Mouse (Mus musculus) intestine, postnatal 0 days (tissue): ENCODE measurements around the gene Atoh7. TPM values are rescaled to one million over a fixed set of nuclear protein-coding genes. Genes with fewer than 3 reads are reported as not detected.

Source experiments
- ATAC-seq: fragments of 200-750 bp; cut with Nextera tagmentation; 2 replicates; pipeline ENCODE4 v1.8.0; 2017; ENCODE audit warnings: mild to moderate bottlenecking, moderate TSS enrichment, moderate library complexity
- H3K27ac ChIP-seq: fragments of 300-500 bp; sonication (generic); 2 replicates; pipeline ENCODE4 v1.5.1; 2014; ENCODE audit warnings: mild to moderate bottlenecking, low read depth, low read length, moderate library complexity
- H3K27me3 ChIP-seq: fragments of 300-500 bp; sonication (generic); replicated peaks from 2 replicates; pipeline ENCODE4 v1.6.1; 2014; ENCODE audit warnings: low read length, mixed read lengths; ENCODE audit not compliant: control insufficient read depth, insufficient read depth
- H3K36me3 ChIP-seq: fragments of 300-500 bp; sonication (generic); 2 replicates; pipeline ENCODE4 v1.6.1; 2014; ENCODE audit warnings: mild to moderate bottlenecking, moderate library complexity; ENCODE audit not compliant: control insufficient read depth, insufficient read depth
- H3K4me1 ChIP-seq: fragments of 300-500 bp; sonication (generic); replicated peaks from 2 replicates; pipeline ENCODE4 v1.6.1; 2014; ENCODE audit warnings: antibody characterized with exemption, low read length, mixed read lengths; ENCODE audit not compliant: control insufficient read depth, insufficient read depth
- H3K4me2 ChIP-seq: fragments of 300-500 bp; sonication (generic); replicated peaks from 2 replicates; pipeline ENCODE4 v1.6.1; 2014; ENCODE audit warnings: low read depth, mild to moderate bottlenecking, moderate library complexity
- H3K4me3 ChIP-seq: fragments of 300-500 bp; sonication (generic); 2 replicates; pipeline ENCODE4 v1.5.1; 2014; ENCODE audit warnings: low read depth, low read length
- H3K9ac ChIP-seq: fragments of 300-500 bp; sonication (generic); 2 replicates; pipeline ENCODE4 v1.6.1; 2014; ENCODE audit warnings: mild to moderate bottlenecking, low read depth, low read length
- H3K9me3 ChIP-seq: fragments of 300-500 bp; sonication (generic); 2 replicates; pipeline ENCODE4 v1.6.1; 2016; ENCODE audit warnings: mixed run types; ENCODE audit not compliant: control insufficient read depth
- CTCF ChIP-seq: sonication (generic); IDR thresholded peaks from 2 replicates; pipeline ENCODE4 v1.5.1; 2016; ENCODE audit warnings: low read depth, mild to moderate bottlenecking, control low read depth, antibody characterized with exemption, moderate library complexity
- WGBS: fragments of 180-500 bp; shearing (Covaris S2); extraction: QIAGEN DNeasy Blood & Tissue Kit; methylation state at CpG from one replicate; pipeline ENCODE4 v1.1.7; 2014; 5-methylcytosine and 5-hydroxymethylcytosine counted together
- polyA plus RNA-seq: library from polyadenylated mRNA; unstranded; fragments of >200 nt; fragmentation: Nextera tagmentation; extraction: Ambion mirVana; gene quantifications from 2 replicates; pipeline ENCODE4 v1.2.1, GENCODE M21; 2015

Gene Atoh7
- polyA plus RNA-seq, 1 experiment from 2014 or later, result not detected

GRCm38 (mm10) chr10:63121961-63122360 lies 22.5 kb downstream of the Atoh7 start:
- Histone ChIP-seq H3K9me3 (no peaks in the 10 kb centered on the region), H3K4me3 (no peak overlapping the region), H3K27me3 (no peaks in the 10 kb centered on the region), H3K9ac (no peak overlapping the region), H3K4me1 (no peaks in the 10 kb centered on the region), H3K36me3 (no peaks in the 10 kb centered on the region), H3K4me2 (no peak overlapping the region), H3K27ac (no peak overlapping the region)
- WGBS, result 86% methylated on average over 14 of the region's 14 CpGs
- ATAC-seq, result no peak
- TF ChIP-seq CTCF, result no peak

GRCm38 (mm10) chr10:63122516-63122915 lies 23.1 kb downstream of the Atoh7 start:
- Histone ChIP-seq H3K27me3 (no peaks in the 10 kb centered on the region), H3K9me3 (no peaks in the 10 kb centered on the region), H3K4me3 (no peak overlapping the region), H3K9ac (no peak overlapping the region), H3K4me2 (0 out of 2 replicates have a peak overlapping the region, but pooled peaks have one; percentile 17), H3K4me1 (no peaks in the 10 kb centered on the region), H3K36me3 (no peaks in the 10 kb centered on the region), H3K27ac (no peak overlapping the region)
- WGBS, result 26% methylated on average over 8 of the region's 8 CpGs
- ATAC-seq, result peak; percentile 77
- TF ChIP-seq CTCF, result no peak

- H3K9ac ChIP-seq, result no peak overlapping the region
- no peak overlapping the region for H3K4me2 ChIP-seq
- ATAC-seq, result no peak
- no peak overlapping the region for H3K4me3 ChIP-seq
- no peak for TF ChIP-seq CTCF
- WGBS, result 85% methylated on average over 8 of the region's 8 CpGs
- H3K36me3 ChIP-seq, result no peaks in the 10 kb centered on the region
- H3K9me3 ChIP-seq, result no peaks in the 10 kb centered on the region
- H3K27me3 ChIP-seq, result no peaks in the 10 kb centered on the region
- no peaks in the 10 kb centered on the region for H3K4me1 ChIP-seq
- no peak overlapping the region for H3K27ac ChIP-seq
Measured at GRCm38 (mm10) chr10:63123141-63123540, 23.7 kb downstream of the Atoh7 start.

GRCm38 (mm10) chr10:63124016-63124415 lies 24.6 kb downstream of the Atoh7 start:
- no peak overlapping the region for H3K4me2 ChIP-seq
- WGBS, result 93% methylated on average over 10 of the region's 10 CpGs
- no peaks in the 10 kb centered on the region for H3K36me3 ChIP-seq
- TF ChIP-seq CTCF, result no peak
- no peak overlapping the region for H3K4me3 ChIP-seq
- H3K4me1 ChIP-seq, result no peaks in the 10 kb centered on the region
- no peak overlapping the region for H3K9ac ChIP-seq
- H3K27me3 ChIP-seq, result no peaks in the 10 kb centered on the region
- no peak for ATAC-seq
- no peaks in the 10 kb centered on the region for H3K9me3 ChIP-seq
- no peak overlapping the region for H3K27ac ChIP-seq

- Histone ChIP-seq H3K4me2 (no peak overlapping the region), H3K27me3 (no peaks in the 10 kb centered on the region), H3K4me1 (no peaks in the 10 kb centered on the region), H3K4me3 (no peak overlapping the region), H3K9ac (no peak overlapping the region), H3K36me3 (no peaks in the 10 kb centered on the region), H3K9me3 (no peaks in the 10 kb centered on the region), H3K27ac (no peak overlapping the region)
- 40% methylated on average over 11 of the region's 11 CpGs for WGBS
- peak; percentile 48 for TF ChIP-seq CTCF
- ATAC-seq, result no peak
Measured at GRCm38 (mm10) chr10:63125343-63125742, 25.9 kb downstream of the Atoh7 start.

GRCm38 (mm10) chr10:63126116-63126515 lies 26.7 kb downstream of the Atoh7 start:
- Histone ChIP-seq H3K4me1 (no peaks in the 10 kb centered on the region), H3K27ac (no peak overlapping the region), H3K4me3 (no peak overlapping the region), H3K9ac (no peak overlapping the region), H3K36me3 (no peaks in the 10 kb centered on the region), H3K27me3 (no peaks in the 10 kb centered on the region), H3K4me2 (no peak overlapping the region), H3K9me3 (no peaks in the 10 kb centered on the region)
- no peak for TF ChIP-seq CTCF
- WGBS, result 86% methylated on average over 4 of the region's 4 CpGs
- no peak for ATAC-seq

GRCm38 (mm10) chr10:63127156-63127555 lies 27.7 kb downstream of the Atoh7 start:
- no peaks in the 10 kb centered on the region for H3K4me1 ChIP-seq
- H3K36me3 ChIP-seq, result no peaks in the 10 kb centered on the region
- H3K4me3 ChIP-seq, result no peak overlapping the region
- no peaks in the 10 kb centered on the region for H3K27me3 ChIP-seq
- no peak for ATAC-seq
- WGBS, result 91% methylated on average over 6 of the region's 6 CpGs
- no peaks in the 10 kb centered on the region for H3K9me3 ChIP-seq
- H3K4me2 ChIP-seq, result no peak overlapping the region
- no peak for TF ChIP-seq CTCF
- no peak overlapping the region for H3K27ac ChIP-seq
- no peak overlapping the region for H3K9ac ChIP-seq
